In the genomic region with DNA sequence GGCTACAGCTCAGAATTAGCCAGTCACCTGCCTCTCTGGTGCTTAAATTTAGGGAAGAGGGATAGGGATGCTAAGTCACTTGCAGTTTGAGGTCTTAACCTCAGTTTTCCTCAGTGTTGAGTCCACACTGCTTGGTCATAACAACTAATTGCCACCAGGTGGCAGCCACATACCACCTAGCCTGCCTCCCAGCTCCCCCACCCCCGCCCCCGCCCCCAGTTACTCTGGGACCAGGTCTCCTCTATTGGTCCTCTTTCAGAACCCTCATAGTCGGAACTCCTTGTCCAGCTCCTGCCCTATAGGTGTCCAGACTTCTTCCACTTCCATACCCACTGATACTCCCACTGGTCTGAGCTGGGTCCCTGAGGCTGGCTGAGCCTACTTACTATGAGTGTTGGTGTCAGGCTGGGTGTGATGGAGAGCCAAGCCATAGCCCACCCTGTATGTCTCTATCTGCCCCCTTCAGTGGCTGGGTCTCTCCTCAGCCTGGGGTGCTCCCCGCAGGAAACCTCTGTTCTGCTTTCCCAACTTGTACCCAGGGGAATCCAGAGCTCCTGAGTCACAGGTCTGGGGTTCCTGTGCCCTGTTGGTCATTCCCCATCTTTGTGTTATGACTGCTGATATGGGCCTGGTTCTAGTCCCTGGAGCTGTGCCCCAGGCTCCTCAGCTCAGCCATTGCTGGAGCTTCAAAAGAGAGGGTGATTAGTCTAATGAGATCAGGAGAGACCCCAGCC, we compare ENCODE assay signal across 8 mouse cellular contexts. TPM values are rescaled to one million over a fixed set of nuclear protein-coding genes. Genes with fewer than 3 reads are reported as not detected.
A peak's percentile ranks its signal among the peaks of the same experiment; 100 is the strongest.
DNase-seq lines count a peak whose midpoint lies in the region; ATAC-seq lines count a peak whose summit lies in the region.

No protein-coding gene starts in this region.

- H3K9ac ChIP-seq in hindbrain, embryonic 12.5 days, result no peak overlapping the region; the same call in 1 of the 2 replicates
- no peak overlapping the region for H3K9ac ChIP-seq in midbrain, embryonic 11.5 days (ENCODE audit: low read length)

- peak overlapping the region; percentile 64 for H3K27ac ChIP-seq in hindbrain, embryonic 10.5 days
- H3K27ac ChIP-seq in hindbrain, embryonic 12.5 days, result no peak overlapping the region
- no peak overlapping the region for H3K27ac ChIP-seq in midbrain, embryonic 11.5 days (ENCODE audit: low read depth, low read length)

- H3K9me3 ChIP-seq in hindbrain, embryonic 10.5 days, result no peaks in the 10 kb centered on the region
- H3K9me3 ChIP-seq in hindbrain, embryonic 12.5 days (replicated peaks), result no peaks in the 10 kb centered on the region
- H3K9me3 ChIP-seq in midbrain, embryonic 11.5 days (ENCODE audit: control insufficient read depth, low read length), result no peaks in the 10 kb centered on the region

- H3K4me1 ChIP-seq in hindbrain, embryonic 10.5 days (replicated peaks), result peaks cover 81% of the 10 kb centered on the region
- peaks cover 37% of the 10 kb centered on the region for H3K4me1 ChIP-seq in hindbrain, embryonic 12.5 days
- peaks cover 37% of the 10 kb centered on the region for H3K4me1 ChIP-seq in midbrain, embryonic 11.5 days (ENCODE audit: control insufficient read depth, insufficient read depth, low read length)

- H3K4me2 ChIP-seq in hindbrain, embryonic 12.5 days (replicated peaks), result no peak overlapping the region
- H3K4me2 ChIP-seq in midbrain, embryonic 11.5 days, result no peak overlapping the region

- DNase-seq in hindbrain, embryonic 10.5 days (ENCODE audit: low spot score), result peak; percentile 67
- DNase-seq in CD4-positive helper T cell, adult 2 months (ENCODE audit: low read depth, low spot score), result peak; percentile 58
- DNase-seq in cerebellum, adult 9-10 months, result peak; percentile 69
- DNase-seq in heart, postnatal 4 days, result peak; percentile 56
- peak; percentile 97 for DNase-seq in midbrain, embryonic 11.5 days (ENCODE audit: low spot score, missing footprints)
- no peak for DNase-seq in adrenal gland, postnatal 25 days
- DNase-seq in gastrocnemius, postnatal 10 days, result no peak

- peaks cover 27% of the 10 kb centered on the region for H3K36me3 ChIP-seq in hindbrain, embryonic 10.5 days
- H3K36me3 ChIP-seq in hindbrain, embryonic 12.5 days, result peaks cover 17% of the 10 kb centered on the region
- peaks cover 13% of the 10 kb centered on the region for H3K36me3 ChIP-seq in midbrain, embryonic 11.5 days (ENCODE audit: control insufficient read depth, insufficient read depth, low read length)

- no peak for ATAC-seq in hindbrain, embryonic 12.5 days (ENCODE audit: low FRiP score)
- ATAC-seq in midbrain, embryonic 11.5 days (ENCODE audit: low FRiP score), result no peak

- 23% methylated on average over 4 of the region's 4 CpGs for WGBS in hindbrain, embryonic 10.5 days
- WGBS in hindbrain, embryonic 12.5 days, result 22% methylated on average over 4 of the region's 4 CpGs
- WGBS in midbrain, embryonic 11.5 days, result 22% methylated on average over 4 of the region's 4 CpGs

- H3K4me3 ChIP-seq in hindbrain, embryonic 10.5 days, result no peak overlapping the region
- H3K4me3 ChIP-seq in hindbrain, embryonic 12.5 days, result no peak overlapping the region
- H3K4me3 ChIP-seq in midbrain, embryonic 11.5 days (ENCODE audit: low read depth, low read length), result no peak overlapping the region

- no peaks in the 10 kb centered on the region; the same call in 1 of the 2 replicates for H3K27me3 ChIP-seq in hindbrain, embryonic 10.5 days (ENCODE audit: insufficient read depth, poor library complexity, severe bottlenecking)
- no peaks in the 10 kb centered on the region for H3K27me3 ChIP-seq in hindbrain, embryonic 12.5 days
- H3K27me3 ChIP-seq in midbrain, embryonic 11.5 days (ENCODE audit: control insufficient read depth, insufficient read depth, low read length), result no peaks in the 10 kb centered on the region

RNA-seq across cellular contexts. Expression of a gene that starts 3.0 kb away (rescaled TPM):
- polyA plus RNA-seq in hindbrain, embryonic 10.5 days (2016; fragmentation: Nextera tagmentation; extraction: Ambion mirVana), result 12.9 and 14.4 TPM in 2 replicates
- 12.0 and 13.3 TPM in 2 replicates for polyA plus RNA-seq in hindbrain, embryonic 12.5 days (2016; fragmentation: Nextera tagmentation; extraction: Ambion mirVana)
- 1 to 10 TPM; 1.9 to 4.9 TPM for total RNA-seq in heart, postnatal 4 days (2021)
- 8.0 and 8.7 TPM in 2 replicates for polyA plus RNA-seq in midbrain, embryonic 11.5 days (2014; fragmentation: Nextera tagmentation; extraction: Ambion mirVana)
- total RNA-seq in adrenal gland, postnatal 25 days (2021), result 15.6 and 16.7 TPM in 2 replicates
- 1 to 10 TPM; 3.9 to 5.5 TPM for total RNA-seq in gastrocnemius, postnatal 10 days (2021)

RNA-seq across cellular contexts. Expression of a gene that starts 3.6 kb away (rescaled TPM):
- 41.3 and 43.7 TPM in 2 replicates for polyA plus RNA-seq in hindbrain, embryonic 10.5 days (2016; fragmentation: Nextera tagmentation; extraction: Ambion mirVana)
- 49.3 and 50.5 TPM in 2 replicates for polyA plus RNA-seq in hindbrain, embryonic 12.5 days (2016; fragmentation: Nextera tagmentation; extraction: Ambion mirVana)
- 1 to 10 TPM; 2.8 to 2.9 TPM for total RNA-seq in heart, postnatal 4 days (2021)
- polyA plus RNA-seq in midbrain, embryonic 11.5 days (2014; fragmentation: Nextera tagmentation; extraction: Ambion mirVana), result 78.1 and 91.7 TPM in 2 replicates
- total RNA-seq in adrenal gland, postnatal 25 days (2021), result 2.7 and 5.2 TPM in 2 replicates
- total RNA-seq in gastrocnemius, postnatal 10 days (2021), result 1 to 10 TPM; 1.1 to 1.9 TPM

RNA-seq across cellular contexts. Expression of a gene that starts 9.9 kb away (rescaled TPM):
- polyA plus RNA-seq in hindbrain, embryonic 10.5 days (2016; fragmentation: Nextera tagmentation; extraction: Ambion mirVana), result 95.3 and 153 TPM in 2 replicates
- polyA plus RNA-seq in hindbrain, embryonic 12.5 days (2016; fragmentation: Nextera tagmentation; extraction: Ambion mirVana), result 235 and 271 TPM in 2 replicates
- 100 to 1,000 TPM; 163 to 193 TPM for total RNA-seq in heart, postnatal 4 days (2021)
- 81.5 and 87.1 TPM in 2 replicates for polyA plus RNA-seq in midbrain, embryonic 11.5 days (2014; fragmentation: Nextera tagmentation; extraction: Ambion mirVana)
- 49.9 and 142 TPM in 2 replicates for total RNA-seq in adrenal gland, postnatal 25 days (2021)
- 10 to 100 TPM; 84.3 to 88.4 TPM for total RNA-seq in gastrocnemius, postnatal 10 days (2021)

RNA-seq across cellular contexts. Expression of a gene that starts 27.6 kb away (rescaled TPM):
- 22.3 and 24.6 TPM in 2 replicates for polyA plus RNA-seq in hindbrain, embryonic 10.5 days (2016; fragmentation: Nextera tagmentation; extraction: Ambion mirVana)
- polyA plus RNA-seq in hindbrain, embryonic 12.5 days (2016; fragmentation: Nextera tagmentation; extraction: Ambion mirVana), result 42.1 and 54.5 TPM in 2 replicates
- total RNA-seq in heart, postnatal 4 days (2021), result 100 to 1,000 TPM; 145 to 163 TPM
- 66.0 and 71.3 TPM in 2 replicates for polyA plus RNA-seq in midbrain, embryonic 11.5 days (2014; fragmentation: Nextera tagmentation; extraction: Ambion mirVana)
- total RNA-seq in adrenal gland, postnatal 25 days (2021), result 74.1 and 97.4 TPM in 2 replicates
- total RNA-seq in gastrocnemius, postnatal 10 days (2021), result 10 to 100 TPM; 34.3 to 62.7 TPM

RNA-seq across cellular contexts. Expression of a gene that starts 35.1 kb away (rescaled TPM):
- 7.1 and 15.0 TPM in 2 replicates for polyA plus RNA-seq in hindbrain, embryonic 10.5 days (2016; fragmentation: Nextera tagmentation; extraction: Ambion mirVana)
- 18.4 and 22.3 TPM in 2 replicates for polyA plus RNA-seq in hindbrain, embryonic 12.5 days (2016; fragmentation: Nextera tagmentation; extraction: Ambion mirVana)
- 1 to 10 TPM; 3.7 to 5.1 TPM for total RNA-seq in heart, postnatal 4 days (2021)
- polyA plus RNA-seq in midbrain, embryonic 11.5 days (2014; fragmentation: Nextera tagmentation; extraction: Ambion mirVana), result 11.1 and 11.8 TPM in 2 replicates
- total RNA-seq in adrenal gland, postnatal 25 days (2021), result 45.4 and 67.9 TPM in 2 replicates
- total RNA-seq in gastrocnemius, postnatal 10 days (2021), result 1 to 10 TPM; 2.3 to 3.2 TPM

Comparison
In these comparisons a context has a peak if more than half of its experiments do, and no peak if none do; other contexts are left out.
1. DNase-seq: peak in hindbrain, embryonic 10.5 days (single experiment), CD4-positive helper T cell, adult 2 months (single experiment), cerebellum, adult 9-10 months (single experiment), heart, postnatal 4 days (single experiment) and midbrain, embryonic 11.5 days (single experiment); none in adrenal gland, postnatal 25 days (single experiment) and gastrocnemius, postnatal 10 days (single experiment).